Mouse (Mus musculus) frontal cortex, postnatal 14 days (tissue): Measurements from ENCODE around the gene Adamts2.

Experiments
- DNase-seq, 2 experiments: peaks; one replicate each; pipeline ENCODE4 v3.0.0; 2022; ENCODE audit warnings: low spot score in 2 of 2

Adamts2 gene

DNA sequence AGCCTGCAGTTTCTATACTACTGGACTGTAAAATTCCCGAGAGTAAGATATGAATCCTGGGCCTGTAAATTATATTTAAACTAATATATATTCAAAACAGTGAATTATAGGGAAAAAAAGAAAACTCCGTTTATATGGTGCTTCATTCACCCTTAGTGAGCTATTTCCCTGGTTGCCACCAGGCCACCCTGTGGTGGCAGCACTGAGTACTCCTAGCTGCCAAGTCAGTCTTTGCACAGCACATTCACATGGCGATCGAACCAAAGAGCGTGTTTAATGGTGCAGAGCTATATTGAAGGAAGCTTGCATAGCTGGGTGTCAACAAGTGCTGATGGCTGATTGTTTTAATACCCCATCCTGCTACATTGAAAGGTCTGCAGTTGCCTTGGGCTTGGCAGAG is 245.2 kb downstream of the Adamts2 start:
- DNase-seq: no peak

DNA sequence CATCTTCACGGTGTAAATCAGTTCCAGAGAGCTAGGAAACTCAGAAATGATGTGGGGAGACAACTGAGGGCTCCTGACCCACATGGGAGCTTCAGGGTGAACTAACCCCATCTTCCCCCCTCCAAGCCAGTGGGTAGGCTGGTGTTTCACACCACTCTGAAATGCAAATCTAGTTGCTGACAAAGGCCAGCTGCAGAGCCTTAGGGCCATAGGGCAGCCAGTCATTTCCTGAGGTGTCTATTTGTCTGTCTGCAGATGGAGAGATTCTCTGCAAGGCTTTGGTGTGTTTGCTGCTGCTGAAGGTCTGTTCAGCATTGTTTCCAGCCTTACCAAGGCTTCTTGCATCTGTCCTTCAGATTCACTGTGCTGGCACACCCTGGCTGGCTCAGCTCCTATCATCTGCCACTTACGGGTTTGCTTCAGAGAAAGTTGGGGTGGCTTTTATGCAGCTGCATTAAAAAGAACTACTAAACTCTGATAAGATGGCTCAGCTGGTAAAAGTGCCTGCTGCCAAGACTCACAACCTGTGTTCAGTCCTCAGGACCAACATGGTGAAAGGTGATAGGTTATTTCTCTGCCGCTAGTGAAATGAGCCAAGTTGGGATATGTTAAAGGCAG is 246.7 kb downstream of the Adamts2 start:
- DNase-seq: no peak

GRCm38 (mm10) chr11:50849310-50849709 is 247.4 kb downstream of the Adamts2 start:
- no peak for DNase-seq

DNA sequence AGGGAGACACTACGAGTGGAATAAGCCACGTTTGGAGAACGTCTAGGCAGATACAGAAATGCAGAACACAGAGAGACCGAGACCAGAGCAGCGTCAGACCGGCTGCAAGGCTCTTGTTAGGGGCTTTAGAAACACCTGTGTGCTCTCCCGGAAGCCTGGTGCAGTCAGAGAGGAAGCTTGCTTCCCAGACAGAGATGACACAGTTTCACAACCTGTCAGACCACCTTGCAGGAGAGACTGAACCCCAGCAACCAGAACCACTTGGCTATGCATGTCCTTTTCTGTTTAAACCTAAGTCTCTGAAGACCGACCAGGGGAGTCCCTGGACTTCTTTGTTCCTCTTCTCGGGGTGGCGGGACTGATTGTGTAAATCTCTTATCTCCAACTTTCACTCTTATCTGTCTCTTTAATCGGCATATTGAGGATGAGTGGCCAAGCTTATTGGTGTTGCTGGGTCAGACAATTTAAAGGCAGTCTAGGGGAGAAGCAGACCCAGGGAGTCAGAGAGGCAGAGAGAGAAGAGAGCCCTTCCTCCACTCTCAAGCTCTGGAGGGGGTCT is 248.4 kb downstream of the Adamts2 start, which contains the start of gene Grm6:
Gene Grm6, plus strand, starts transcription at position 509 of the 559 bp plus-strand sequence.
- DNase-seq: no peak

DNA sequence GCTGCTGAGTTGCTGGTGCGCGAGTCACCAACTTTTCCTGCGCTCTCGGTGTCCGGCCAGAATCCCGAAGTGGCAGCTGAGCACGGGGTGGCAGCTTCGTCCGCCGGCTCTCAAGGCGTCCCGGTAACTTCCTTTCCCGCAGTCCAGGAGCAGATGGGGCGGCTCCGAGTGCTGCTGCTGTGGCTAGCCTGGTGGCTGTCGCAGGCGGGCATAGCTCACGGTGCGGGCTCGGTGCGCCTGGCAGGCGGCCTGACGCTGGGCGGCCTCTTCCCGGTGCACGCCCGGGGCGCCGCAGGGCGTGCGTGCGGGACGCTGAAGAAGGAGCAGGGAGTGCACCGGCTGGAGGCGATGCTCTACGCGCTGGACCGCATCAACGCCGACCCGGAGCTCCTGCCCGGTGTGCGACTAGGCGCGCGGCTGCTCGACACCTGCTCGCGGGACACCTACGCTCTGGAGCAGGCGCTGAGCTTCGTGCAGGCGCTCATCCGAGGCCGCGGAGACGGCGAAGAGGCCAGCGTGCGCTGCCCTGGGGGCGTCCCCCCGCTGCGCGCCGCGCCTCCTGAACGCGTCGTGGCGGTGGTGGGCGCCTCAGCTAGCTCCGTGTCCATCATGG is 249.2 kb downstream of the Adamts2 start:
- no peak for DNase-seq
